Mouse (Mus musculus) heart, adult 10 weeks (tissue): ENCODE measurements around the gene Il12b. TPM values are rescaled to one million over a fixed set of nuclear protein-coding genes. Genes with fewer than 3 reads are reported as not detected.

ENCODE experiments used
- polyA plus RNA-seq: library from polyadenylated mRNA; stranded (reverse); fragments of 350-450 nt; fragmentation: Illumina TruSeq; extraction: RNeasy Lipid Tissue Mini Kit (QIAGEN cat#74804); gene quantifications from one replicate; pipeline ENCODE4 v1.2.3, GENCODE M21; 2014; ENCODE audit warnings: low read depth, low replicate concordance

Il12b gene
- polyA plus RNA-seq, result not detected

GRCm38 (mm10) chr11:44399763-44400162 lies at the start of gene Il12b:
Gene Il12b (plus strand): TSS chr11:44400063.

Other genes with a start within 250 kb of the Il12b start
- gene Ublcp1, start 70.4 kb downstream of the Il12b start, polyA plus RNA-seq, result 53.6 TPM
- gene Rnf145, start 118.9 kb downstream of the Il12b start, polyA plus RNA-seq, result 11.6 TPM
- 7.1 TPM for gene Ebf1, start 217.3 kb downstream of the Il12b start, polyA plus RNA-seq